Mouse (Mus musculus) heart, adult 2 months (tissue): Measurements from ENCODE around the gene Ndufs3.

ENCODE experiments used
- CTCF ChIP-seq: fragments of 200-600 bp; IDR thresholded peaks from 2 replicates; pipeline ENCODE4 v1.8.1; 2022; ENCODE audit warnings: antibody characterized with exemption, mild to moderate bottlenecking, moderate library complexity
- POLR2A ChIP-seq: fragments of 200-500 bp; IDR thresholded peaks from 2 replicates; pipeline ENCODE4 v1.6.1; 2011; ENCODE audit warnings: mild to moderate bottlenecking, low read depth, low read length, control low read depth; ENCODE audit not compliant: insufficient read depth

GRCm38 (mm10) chr2:90874025-90874424 is 30.6 kb downstream of the Ndufs3 start:
- no peak for TF ChIP-seq CTCF
- no peak for TF ChIP-seq POLR2A
